Mouse (Mus musculus) layer of hippocampus, postnatal 14 days (tissue): ENCODE results near the gene Tunar. TPM values are rescaled to one million over a fixed set of nuclear protein-coding genes. Genes with fewer than 3 reads are reported as not detected.

Experiments used
- DNase-seq, 2 experiments: peaks; one replicate each; pipeline ENCODE4 v3.0.0; 2021 to 2022; ENCODE audit warnings: low spot score in 2 of 2, mixed read lengths in 1 of 2
- long read RNA-seq, 2 experiments: library from polyadenylated mRNA; stranded (forward); transcript quantifications; one replicate each; pipeline ENCODE4 v2.0.0; 2021
- total RNA-seq, 2 experiments: library from RNA; stranded (reverse); gene quantifications; 2 replicates each; pipeline ENCODE4 v1.2.3; 2021

Gene Tunar
- 10 to 100 TPM; 22.3 to 24.2 TPM for total RNA-seq
- long read RNA-seq, experiment 1, partial matches to known transcripts: 1 of 3 reads
- long read RNA-seq, experiment 1, other reads (novel, unspliced or antisense): 1 of 3 reads
- long read RNA-seq, experiment 2, partial matches to known transcripts: 0 of 4 reads
- long read RNA-seq, experiment 2, other reads (novel, unspliced or antisense): 3 of 4 reads

DNA sequence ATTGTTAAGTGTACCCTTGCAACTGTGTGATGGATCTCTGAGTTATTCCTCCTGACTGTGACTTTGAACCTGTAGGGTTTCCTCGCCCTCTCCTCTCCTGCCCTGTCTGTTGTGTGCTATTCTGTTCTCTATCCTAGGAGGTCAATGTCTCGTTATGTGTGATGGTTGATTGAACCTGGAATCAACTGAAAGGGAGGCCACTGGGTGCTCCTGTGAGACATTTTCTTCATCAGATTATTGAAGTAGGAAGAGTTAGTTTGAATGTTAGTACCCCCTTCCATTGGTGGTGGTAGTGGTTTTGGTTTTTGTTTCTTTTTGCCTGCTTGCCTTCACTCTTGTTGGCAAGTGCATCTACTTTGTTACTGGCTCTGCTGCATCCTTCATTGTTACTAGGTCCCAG lies at the start of gene Tunar:
Gene Tunar (plus strand): TSS at position 301 of the 400 bp plus-strand sequence.
- no peak for DNase-seq

DNA sequence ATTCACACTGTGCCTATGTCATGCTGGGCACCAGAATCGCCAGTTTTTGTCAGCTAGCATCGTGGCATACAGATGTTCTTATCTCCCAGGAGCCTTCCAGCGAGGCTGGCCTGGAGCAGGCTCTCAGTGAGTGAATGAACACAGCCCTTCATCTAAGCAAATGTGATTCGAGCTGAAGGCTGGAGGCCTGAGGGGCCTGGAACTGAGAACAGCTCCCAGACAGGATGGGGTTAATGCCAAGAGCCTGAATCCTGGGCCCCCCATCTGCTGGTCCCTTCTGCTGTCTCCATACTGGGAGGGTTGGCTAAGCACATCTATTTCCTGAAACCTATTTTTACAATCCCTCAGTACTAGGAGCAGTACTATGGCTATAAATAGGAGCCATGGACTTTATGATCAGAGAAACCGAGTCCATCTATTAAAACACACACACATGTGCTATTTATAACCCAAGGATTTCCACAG lies 21.1 kb upstream of the Tunar start:
- DNase-seq: peak; percentile 18 to 36

DNA sequence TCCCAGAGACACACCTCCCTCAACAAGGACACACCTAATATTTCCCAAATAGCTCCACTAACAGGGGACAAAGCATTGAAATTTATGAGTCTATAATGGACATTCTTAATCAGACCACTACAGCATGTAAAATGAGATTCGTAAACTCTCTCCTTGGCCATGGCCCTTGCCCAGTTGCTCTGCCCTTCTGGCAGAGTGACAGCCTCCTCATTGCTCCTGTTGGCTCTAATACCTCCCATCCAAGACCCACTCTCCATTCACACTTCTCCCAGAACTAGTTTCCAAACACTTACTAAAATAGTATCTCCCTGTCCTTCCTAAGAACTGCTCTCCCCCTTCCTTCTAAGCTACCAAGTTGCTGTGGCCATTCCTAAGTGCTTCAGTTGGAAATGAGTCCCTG lies 19.3 kb upstream of the Tunar start:
- DNase-seq: no peak

DNA sequence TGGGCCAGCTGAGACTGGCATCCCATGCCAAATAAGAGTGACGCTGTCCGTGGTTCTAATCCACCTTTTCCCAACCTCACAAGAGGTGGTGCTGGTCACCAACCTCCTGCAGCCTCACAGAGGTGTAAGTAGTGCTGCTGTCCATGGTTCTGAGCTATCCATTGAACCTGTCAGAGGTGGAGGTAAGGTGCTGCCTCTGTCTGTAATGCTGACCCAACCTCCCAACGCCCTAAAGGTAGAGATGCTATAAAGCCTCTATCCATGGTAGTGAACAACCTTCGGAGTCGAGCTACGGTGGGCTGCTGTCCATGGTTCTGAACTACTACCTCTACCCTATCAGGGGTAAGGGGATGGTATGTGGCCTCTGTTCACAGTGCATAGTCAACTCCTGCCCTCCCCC lies 11.5 kb upstream of the Tunar start:
- DNase-seq: no peak

DNA sequence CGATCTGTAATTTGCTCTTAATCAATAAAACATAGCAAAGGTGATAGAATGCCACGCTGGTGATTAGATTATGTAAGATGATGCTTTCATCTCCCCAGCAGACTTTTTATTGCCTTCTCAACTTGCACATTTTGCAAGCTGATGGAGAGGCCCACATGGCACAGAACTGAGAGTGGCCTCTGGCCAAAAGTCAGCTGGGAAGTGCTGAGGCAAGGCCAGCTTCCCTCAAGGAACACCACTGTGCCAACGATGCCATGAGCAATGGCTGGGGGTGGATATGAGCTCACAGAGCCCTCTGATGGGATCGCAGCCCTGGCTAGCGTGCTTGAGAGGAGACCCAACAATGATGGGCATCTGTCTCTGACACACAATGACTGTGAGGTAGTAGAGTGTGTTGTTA lies 6.6 kb upstream of the Tunar start:
- no peak for DNase-seq

DNA sequence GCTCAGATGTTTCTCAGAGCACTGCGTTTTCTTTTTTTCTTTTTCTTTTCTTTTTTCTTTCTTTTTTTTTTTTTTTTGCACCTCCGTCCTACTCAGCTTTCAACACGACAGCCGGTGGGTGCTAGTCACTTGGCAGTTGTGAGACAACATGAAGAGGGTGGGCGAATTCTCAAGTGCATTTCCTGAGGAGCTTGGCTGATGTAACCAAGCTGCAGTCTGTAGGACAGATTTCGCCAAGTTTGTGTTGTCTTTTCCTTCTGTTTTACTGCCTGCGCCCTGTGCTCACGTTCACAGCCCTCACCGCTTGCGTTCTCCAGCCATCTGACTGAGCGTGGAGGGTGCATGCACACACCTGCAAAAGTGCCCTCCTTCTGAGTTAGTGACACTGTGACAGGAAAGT lies 5.3 kb upstream of the Tunar start:
- peak in 1 of 2 experiments; percentile 78 for DNase-seq

DNA sequence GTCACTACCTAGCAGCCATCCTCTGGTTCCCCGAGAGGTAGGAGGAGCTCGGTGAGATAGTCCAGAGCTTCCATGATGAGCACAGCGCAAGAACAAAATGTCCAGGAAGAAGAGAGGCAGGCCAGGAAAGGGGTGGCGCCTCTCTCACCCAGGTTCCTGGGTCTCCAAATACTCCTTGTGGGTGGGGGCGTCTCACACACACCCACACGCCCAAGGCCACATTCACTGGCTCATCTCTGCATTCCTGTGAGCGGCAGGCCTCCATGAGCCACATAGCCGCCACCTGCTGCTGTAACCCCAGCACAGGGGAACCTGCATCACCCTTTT lies 2.4 kb downstream of the Tunar start:
- no peak for DNase-seq

DNA sequence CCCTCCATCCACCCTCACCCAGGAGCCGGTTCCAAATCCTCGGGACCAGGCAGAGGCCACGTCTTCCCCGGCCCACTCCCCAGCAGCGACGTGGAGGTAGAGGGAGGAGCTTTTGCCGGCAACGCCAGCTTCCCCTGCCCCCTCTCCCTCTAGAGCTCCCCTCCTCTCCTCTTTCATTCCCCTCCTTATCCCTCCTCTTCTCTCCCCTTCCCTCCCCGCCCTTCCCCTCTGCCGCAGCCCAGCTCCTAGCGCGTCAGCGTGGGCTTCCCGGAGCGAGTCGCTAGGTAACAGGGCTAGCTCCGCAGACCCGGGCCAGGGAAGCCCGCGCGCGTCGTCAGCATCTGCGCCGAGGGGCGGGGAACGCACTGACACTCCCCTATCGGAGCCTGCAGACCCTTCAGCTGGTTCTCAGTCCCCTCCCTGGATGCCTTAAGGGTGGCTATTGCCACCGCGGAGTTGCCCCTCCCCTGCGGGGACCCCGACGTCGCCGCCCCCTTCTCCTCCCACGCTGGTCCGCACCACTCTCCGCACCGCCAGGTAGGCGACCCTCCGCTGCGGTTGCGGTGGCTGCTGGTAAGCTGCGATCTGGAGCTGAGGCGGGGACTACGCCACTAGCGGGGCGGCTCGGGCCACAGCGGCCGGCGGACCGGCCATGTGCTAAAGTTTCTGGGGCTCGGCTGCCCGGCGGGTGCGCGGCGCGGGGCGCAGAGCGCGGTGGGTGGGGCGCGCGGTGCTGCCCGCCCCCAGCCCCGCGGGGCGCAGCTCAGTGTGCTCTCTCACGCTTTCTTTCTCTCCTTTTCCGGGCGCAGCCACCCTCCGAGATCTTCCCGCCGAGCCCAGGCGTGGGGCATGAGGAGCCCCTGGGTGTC lies 3.0 kb downstream of the Tunar start:
- peak; percentile 71 to 82 for DNase-seq

DNA sequence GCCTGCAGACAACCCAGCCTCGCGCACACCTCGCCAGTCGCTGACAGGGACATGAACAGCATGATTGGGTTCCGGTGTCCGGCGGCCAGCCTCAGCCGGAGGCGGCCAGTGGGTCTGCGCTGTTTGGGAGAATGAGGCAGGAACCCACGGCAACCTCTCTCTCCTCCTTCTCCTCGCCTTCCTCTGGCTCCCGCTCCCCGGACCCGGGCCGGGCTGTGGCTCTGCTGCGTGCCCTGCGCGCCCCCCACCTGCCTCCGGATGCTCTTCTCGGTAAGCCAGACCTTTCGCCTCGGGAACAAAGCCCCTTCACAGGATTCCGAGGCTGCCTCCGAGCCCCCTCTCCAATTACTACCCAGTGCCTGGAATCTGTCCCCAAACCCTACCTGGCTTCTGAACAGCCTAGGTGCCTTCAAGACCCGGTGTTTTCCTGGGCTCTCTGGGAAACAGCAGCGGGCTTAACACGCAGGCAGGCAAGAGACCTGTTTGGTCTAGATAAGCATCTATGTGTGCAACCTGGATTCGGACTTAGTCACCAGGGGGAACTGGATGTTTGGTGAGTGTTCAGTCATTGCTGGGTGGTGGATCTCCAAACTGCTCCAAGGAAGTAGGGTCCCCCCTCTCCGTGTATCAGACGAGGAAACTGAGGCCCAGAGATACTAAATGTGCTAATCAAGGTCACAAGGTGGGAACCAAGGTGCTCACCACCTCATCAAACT lies 3.8 kb downstream of the Tunar start:
- DNase-seq: no peak

DNA sequence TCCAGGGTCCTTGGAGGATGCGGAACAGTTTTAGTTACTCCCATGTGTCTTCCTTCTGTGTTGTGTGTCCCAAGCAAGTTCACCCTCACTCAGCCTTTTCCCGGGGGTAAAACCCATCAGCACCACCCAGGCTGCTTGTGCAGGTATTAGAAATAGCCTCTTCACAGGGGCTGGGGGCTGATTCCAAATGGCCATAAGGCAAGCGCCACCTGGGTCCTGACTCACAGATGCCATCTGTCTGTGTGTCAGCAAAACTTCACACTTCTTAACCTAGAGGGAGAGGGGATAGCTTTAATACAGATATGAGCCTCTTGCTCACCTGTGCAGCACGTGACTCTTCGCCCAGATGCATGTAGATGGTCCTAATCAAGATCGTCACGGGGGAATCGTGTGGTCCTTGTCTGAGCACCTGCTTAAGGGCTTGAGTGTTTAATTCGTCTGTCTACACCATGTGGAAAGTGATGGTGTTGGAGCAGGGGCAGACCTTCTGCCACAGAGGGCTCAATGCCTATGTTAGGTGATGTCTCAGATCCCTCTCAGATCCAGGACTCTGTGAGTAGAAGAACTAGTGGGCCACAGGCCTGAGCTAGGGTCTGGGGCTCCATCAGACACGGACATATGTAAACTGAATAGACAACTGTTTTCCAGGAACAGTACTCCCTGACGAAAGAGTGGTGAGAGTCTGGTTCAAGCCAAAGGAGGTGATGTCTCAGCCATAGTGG lies 4.7 kb downstream of the Tunar start:
- DNase-seq: no peak

DNA sequence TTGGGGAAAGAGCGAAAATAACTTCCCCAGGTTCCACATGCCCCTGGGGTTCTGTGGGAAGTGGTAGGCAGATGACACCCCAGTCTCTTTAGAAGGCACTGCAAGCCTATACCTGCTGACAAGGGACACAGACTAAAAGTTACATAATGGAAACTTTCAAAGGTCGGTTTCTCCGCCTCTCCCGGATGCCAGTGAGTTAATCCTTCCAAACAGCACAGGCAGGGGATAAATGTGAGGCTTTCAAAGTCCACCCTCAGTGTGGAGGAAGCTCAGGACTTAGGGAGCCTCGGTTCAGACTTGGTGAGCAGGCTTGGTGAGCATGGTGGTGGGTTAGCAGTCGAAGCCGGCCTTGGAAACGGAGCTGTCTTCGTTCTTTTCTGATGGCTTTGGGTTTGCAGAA lies 7.9 kb downstream of the Tunar start:
- DNase-seq: no peak

DNA sequence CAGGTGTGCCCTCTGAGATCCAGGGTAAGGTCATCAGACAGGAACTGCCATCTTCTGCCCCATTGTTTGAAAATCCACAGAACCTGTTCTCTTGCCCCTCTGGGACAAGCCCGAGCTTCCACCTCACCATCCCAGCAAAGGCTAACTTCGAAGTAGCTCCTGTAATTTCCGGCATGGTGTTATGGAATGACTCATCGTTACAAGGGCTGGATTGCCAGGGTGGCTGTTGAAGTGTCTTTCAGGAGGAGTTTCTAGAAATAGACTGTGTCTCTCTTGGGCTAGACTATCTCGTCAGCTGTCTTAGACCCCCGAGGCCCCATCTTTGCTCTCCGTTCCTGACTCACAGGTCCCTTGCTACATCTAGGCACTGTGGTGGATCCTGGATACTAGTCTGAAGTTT lies 10.8 kb downstream of the Tunar start:
- DNase-seq: no peak

DNA sequence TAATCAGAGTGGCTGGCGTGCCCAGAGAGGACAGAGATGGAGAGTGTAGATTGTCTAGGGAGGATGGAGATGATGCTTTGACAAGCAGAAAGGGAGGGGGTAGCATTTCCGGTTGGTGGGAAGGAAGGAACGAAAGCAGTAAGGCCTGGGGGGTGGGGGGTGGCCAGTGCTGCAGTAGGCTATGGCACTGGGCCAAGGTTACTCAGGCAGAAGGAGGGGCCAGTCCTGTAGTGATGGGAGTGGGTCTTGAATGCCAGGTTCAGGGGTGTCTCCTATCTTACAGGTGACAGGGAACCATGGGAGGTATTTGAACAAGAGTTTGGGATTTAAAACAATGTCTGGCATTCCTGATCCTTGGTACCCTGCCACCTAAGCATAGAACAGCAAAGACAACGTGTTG lies 13.2 kb downstream of the Tunar start:
- DNase-seq: no peak

DNA sequence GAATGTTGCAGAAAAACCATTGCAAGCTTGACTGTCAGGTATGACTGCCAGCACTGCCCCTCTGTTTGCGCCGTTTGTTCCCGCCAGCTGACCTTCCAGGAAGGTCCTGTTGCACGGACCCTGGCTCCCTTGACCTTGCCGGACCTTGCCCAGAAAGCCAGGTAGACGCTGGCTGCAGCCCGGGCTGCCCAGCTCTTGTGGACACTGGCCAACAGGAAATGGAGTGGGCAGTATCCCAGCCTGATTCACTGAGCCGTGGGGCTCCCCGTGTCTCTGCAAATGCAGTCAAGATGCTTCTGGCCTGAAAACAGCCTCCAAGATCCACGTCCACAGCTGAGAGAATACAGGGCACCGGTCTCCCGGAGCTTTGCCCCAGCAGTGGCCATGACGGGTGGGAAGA lies 13.6 kb downstream of the Tunar start:
- no peak for DNase-seq

DNA sequence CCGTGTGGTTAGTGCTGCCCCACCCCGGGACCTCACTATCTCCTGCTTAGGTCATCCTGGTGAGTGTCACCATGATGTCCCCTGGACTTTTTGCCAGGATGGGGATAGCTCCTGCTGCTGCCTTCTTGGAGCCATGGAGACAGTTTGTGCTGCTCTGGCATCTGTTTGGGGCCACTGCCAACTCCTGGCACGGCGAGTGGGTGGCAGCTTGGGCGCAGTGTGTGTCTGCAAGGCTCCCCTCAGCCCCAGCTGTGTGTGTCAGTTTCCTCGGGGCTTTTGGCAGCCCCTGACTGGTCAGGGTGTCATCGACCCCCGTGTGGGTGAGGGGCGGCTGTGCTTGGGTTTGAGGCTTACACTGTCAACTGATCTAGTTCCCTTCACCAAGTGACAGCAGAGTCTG lies 20.6 kb downstream of the Tunar start:
- DNase-seq: peak; percentile 80 to 85

DNA sequence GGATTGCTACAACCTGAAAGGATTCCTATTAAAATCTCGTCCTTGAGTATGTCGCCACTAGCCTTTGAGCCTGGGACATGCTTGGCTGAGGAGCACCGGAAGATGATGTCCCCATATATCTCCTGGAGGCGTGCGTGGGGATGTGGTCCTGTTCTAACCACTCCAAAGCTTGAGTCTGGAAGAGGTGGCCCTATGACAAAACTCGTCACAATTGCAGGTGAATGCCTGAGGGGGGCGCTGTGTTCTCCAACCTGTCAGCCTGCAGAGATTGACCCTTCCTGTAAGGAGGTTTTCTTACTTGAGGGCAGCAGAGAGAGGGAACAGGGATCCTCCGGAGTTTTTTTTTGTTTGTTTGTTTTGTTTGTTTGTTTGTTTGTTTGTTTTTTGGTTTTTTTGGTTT lies 21.1 kb downstream of the Tunar start:
- no peak for DNase-seq

DNA sequence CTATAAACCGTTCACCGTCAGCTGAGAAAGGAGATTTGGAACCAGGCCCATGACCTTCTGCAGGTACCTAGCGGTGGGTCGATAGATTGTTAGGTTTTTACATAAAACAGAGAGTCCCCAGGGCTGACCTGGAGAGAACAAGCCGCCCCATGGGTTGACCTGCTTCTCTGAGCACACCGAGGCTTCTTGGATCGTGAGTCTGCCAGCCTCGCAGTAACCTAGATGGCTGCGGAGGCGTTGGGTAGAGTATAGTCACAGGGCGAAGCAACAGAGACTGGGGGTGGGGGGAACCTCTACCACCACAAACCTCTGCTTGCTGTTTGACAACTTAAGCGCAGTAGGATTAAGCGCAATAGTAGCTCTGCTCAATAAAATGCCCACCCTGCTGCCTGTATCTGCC lies 23.1 kb downstream of the Tunar start:
- DNase-seq: no peak

DNA sequence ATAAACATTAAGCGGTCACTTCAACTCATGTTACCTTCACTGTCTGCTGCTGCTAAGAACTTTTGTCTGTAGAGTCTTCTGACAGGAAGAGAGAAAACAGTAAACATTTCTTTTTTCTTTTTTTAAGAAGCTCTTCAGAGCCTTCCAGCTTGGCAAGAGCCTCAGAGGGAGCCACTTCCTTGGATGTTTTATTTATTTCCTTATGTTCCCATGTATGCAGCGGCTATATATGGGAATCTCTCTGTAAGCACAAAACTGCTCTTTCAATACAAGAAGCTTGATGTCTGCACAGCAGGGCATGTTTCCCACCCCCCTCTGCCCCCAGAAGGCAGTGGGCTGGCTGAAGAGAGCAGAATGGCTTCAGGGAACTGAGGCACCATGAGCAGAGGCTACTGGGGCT lies 30.0 kb downstream of the Tunar start:
- DNase-seq: no peak

DNA sequence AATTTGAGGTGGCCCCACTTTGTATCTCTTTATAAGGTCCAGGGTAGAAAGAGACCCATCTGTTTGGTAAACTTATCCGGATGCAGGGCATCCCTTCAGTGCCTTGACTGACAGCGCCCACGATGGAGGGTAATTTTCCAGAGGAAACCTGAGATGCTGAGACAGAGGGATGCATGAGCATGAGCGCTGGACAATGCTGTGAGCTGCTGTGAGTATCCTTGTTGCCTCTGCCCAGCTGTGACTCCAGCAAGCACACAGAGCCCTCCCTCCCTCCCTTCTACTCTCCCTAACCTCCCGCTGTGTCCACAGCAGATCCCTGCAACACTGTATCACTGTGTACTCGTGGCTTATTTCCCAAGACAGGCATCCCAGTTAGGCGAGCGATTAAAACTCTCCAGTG lies 40.9 kb downstream of the Tunar start:
- no peak for DNase-seq

DNA sequence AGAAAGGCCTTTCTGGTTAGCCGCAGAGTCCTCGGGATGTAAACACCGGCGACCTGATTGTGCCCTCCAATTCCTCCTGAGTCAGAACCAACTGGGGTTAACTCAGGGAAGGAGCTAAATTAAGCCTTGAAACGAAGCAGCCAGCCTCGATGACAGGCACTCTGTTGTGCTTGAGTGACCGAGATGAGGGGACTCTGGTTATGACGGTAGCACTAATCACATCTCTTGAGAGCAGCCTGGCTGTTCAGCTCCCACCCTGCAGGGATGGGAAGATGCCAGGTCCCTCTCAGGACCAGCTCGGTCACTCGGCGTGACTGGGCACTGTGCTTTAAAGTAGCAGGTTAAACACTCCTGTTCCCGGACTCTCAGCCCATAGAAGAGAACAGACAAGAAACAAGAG lies 43.3 kb downstream of the Tunar start:
- DNase-seq: no peak

DNA sequence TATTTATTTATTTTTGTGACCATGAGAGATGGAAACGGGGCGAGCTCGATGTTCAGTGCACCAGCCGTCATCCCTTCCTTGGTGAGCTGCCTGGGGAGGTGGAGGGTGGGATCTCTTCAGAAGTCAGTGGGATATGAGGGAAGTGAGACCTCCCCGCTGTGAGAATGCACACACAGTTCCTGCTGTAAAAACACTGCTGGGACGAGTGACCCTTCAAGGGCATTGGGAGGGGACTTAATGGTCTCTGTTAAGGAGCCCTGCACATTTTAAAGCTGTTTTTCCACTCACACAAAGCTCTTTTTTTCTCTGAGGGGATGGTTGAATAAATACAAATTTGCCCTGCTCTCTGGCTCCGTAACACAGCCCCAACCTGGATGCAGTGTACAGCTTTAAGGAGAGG lies 49.1 kb downstream of the Tunar start:
- DNase-seq: no peak

DNA sequence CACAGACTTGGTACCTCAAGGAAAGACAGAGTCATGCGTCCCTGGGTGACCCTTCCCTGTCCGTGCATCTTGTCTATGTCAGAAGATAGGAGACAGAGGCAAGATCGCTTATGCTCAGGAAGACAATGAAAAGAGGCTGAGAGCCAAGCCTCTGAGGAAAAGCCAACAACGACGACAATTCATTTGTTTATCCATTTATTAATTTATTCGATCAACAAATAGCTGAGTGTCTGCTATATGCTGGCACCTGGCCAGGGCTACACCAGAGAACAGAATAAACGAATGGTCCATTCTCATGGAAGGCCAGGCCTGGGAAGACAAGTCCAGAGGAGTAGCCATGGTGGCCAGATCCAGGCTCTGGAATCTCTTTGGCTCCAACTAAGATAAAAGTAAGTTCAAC lies 61.0 kb downstream of the Tunar start:
- no peak for DNase-seq
